Mouse (Mus musculus) mouse embryonic stem cell (cell line): ENCODE data around the gene Fgfr1op2.

Source experiments
- in situ Hi-C, 2 experiments: fragments of 300-500 bp; cut with MboI; formaldehyde crosslinking; loops; 1 replicate in 1 of 2; 3 replicates in 1 of 2; pipeline ENCODE4 v1.14.3; 2019 to 2020; ENCODE audit warnings: low sequenced_read_pairs in 2 of 2, low pct_unique_long_range_greater_than_20kb in 1 of 2, mixed read lengths in 1 of 2; ENCODE audit not compliant: unreplicated experiment in 1 of 2

Fgfr1op2 gene

GRCm38 (mm10) chr6:146634015-146634722, 57.2 kb downstream of the Fgfr1op2 start:
- in situ Hi-C loops, result loop anchor here in 1 of 2 experiments (25.0 kb wide), 1 partner anchor 453 kb away; the partner anchor contains the start of genes Klhl42 and Mansc4

DNA sequence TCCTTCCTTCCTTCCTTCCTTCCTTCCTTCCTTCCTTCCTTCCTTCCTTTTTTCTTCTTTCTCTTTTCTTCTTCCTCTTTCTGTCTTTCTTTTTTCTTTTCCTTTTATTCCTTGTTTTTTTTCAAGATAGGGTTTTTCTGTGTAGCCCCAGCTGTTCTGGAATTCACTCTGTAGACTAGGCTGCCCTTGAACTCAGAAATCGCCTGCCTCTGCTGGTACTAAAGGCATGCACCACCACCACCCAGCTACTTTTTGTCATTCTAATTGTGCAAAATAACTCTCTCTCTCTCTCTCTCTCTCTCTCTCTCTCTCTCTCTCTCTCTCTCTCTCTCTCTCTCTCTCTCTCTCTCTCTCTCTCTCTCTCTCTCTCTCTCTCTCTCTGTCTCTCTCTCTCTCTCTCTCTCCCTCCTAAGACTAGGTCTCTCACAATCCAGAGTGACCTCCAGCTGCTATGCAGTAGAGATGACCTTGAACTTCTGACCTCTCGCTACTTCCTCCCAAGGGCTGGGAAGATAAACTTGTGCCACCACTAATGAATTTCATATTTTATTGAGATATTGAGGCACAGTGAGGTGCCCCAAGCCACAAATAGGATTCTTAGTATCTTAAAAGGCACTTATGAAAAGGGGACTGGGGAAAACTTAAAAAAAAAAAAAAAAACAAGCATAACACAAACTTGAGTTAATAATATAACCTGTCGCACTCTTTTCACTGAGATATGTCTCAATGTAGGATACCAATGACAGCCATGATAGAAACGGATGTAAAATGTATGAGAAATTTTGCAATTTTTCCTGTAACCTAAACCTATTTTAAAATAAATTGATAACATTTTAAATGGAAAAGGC, 58.0 kb downstream of the Fgfr1op2 start:
- in situ Hi-C loops, result loop anchor here in 1 of 2 experiments (25.0 kb wide), 1 partner anchor 452 kb away; the partner anchor contains the start of genes Klhl42 and Mansc4

DNA sequence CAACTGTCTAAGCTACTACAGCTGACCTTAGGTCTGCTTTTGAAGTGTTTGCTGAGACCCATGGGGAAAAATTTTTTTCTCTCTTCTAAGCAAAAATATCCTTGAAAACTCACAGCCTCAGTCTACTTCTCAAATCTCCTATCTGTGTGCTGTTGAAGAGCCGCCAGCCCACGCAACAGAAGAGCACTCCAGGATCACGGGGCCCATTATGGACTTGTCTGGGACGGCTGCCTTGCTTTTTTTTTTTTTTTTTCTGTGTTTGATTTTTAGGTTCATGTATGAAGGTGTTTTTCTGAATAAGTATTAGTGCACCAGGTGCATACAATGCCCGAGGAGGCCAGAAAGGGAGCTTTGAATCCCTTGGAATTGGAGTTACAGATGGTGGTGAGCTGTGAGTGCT, 59.5 kb downstream of the Fgfr1op2 start:
- in situ Hi-C loops, result loop anchor here in 1 of 2 experiments (25.0 kb wide), 1 partner anchor 451 kb away; the partner anchor contains the start of genes Klhl42 and Mansc4

GRCm38 (mm10) chr6:146640068-146640965, 63.3 kb downstream of the Fgfr1op2 start:
- in situ Hi-C loops, result loop anchor here in 1 of 2 experiments (10.0 to 25.0 kb wide), 2 partner anchors 114 to 447 kb away; partner anchors contain the start of genes Klhl42 and Mansc4

DNA sequence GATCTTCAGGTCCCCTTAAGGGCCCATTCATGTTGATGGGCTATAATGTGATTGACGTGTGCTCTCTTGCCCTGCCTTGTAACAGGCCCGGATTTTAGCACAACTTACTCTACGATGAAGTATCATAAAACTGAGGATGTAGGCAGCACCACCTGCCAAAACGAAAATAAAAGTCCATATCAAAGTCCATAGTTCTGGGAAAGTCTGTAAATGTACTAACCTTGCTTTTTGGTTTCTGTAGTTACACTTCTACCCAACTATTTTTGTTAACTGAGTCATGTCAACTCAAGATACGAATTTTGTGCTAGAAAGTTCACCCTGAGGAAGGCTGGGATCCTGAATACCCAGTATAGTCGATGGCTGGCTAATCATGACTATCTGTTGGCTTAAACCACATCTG, 64.0 kb downstream of the Fgfr1op2 start:
- in situ Hi-C loops, result loop anchor here in 1 of 2 experiments (10.0 to 25.0 kb wide), 2 partner anchors 114 to 446 kb away; partner anchors contain the start of genes Klhl42 and Mansc4

- in situ Hi-C loops, result loop anchor here in 1 of 2 experiments (10.0 to 25.0 kb wide), 2 partner anchors 113 to 446 kb away; partner anchors contain the start of genes Klhl42 and Mansc4
These were observed 64.7 kb downstream of the Fgfr1op2 start for GRCm38 (mm10) chr6:146641621-146642210.

DNA sequence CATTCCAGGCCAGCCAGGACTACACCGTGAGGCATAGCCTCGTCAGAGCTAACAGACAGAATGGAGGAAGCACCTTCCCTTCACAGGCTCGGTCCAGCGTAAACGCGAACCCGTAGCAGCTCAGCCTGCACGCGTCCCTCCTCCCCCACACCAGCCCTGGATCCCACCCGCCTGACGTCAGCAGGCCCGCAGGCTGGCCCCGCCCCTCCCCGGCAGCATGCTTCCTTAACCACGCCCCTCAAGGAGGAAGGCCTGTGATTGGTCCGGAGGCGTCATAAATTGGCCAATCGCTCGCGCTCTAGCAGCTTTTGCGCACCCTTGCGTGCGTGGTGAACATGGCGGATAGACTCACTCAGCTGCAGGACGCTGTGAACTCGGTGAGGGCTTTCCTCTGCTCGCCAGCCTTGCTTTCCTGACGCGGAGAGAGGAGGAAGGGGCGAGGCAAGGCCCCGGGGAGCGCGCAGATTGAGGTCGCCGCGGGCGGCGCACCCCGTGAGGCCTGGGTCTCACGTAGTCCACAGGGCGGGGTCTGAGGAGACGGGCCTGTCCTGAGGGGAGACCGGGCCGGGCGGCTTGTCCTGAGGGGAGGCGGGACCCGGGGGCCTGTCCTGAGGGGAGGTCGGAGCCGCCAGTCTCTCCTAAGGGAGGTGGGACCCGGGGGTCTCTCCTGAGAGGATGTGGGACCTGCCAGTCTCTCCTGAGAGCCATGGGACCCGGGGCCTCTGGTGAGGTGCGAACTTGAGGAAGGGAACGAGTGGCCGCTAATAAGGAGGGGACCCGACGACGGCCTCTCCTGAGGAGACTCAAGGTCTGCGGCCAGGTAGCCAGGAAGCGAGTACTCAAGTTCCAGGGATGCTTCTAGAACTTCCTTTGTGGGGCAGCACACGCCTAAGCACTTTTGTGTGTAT, 65.5 kb downstream of the Fgfr1op2 start, which contains the start of the genes Med21 and Tm7sf3:
Gene Med21 (plus strand): TSS at position 272 of the 908 bp plus-strand sequence.
Gene Tm7sf3 (minus strand): TSS at position 549 of the 908 bp plus-strand sequence.
- in situ Hi-C loops, result loop anchor here in 1 of 2 experiments (10.0 to 25.0 kb wide), 2 partner anchors 112 to 445 kb away; partner anchors contain the start of genes Klhl42 and Mansc4

- in situ Hi-C loops, result loop anchor here in 1 of 2 experiments (10.0 to 25.0 kb wide), 2 partner anchors 112 to 444 kb away; partner anchors contain the start of genes Klhl42 and Mansc4
These were observed 66.2 kb downstream of the Fgfr1op2 start for GRCm38 (mm10) chr6:146643184-146643570.
